Mouse (Mus musculus) bone marrow macrophage, adult 2 months (primary cell): ENCODE data around the gene Kif18b. TPM values are rescaled to one million over a fixed set of nuclear protein-coding genes. Genes with fewer than 3 reads are reported as not detected.
A peak's percentile ranks its signal among the peaks of the same experiment; 100 is the strongest.

Experiments used
- H3K27ac ChIP-seq: 2 replicates; pipeline ENCODE4 v1.5.1; 2012; ENCODE audit warnings: low read depth, low read length; ENCODE audit not compliant: insufficient read depth
- H3K4me1 ChIP-seq: 2 replicates; pipeline ENCODE4 v1.6.1; 2012; ENCODE audit warnings: low read length; ENCODE audit not compliant: control insufficient read depth, insufficient read depth
- H3K4me3 ChIP-seq: 2 replicates; pipeline ENCODE4 v1.5.1; 2012; ENCODE audit warnings: mild to moderate bottlenecking, low read length, moderate library complexity; ENCODE audit not compliant: insufficient read depth
- CTCF ChIP-seq: IDR thresholded peaks from 2 replicates; pipeline ENCODE4 v1.5.1; 2012; ENCODE audit warnings: low read depth, mild to moderate bottlenecking, low read length, moderate library complexity
- POLR2A ChIP-seq: IDR thresholded peaks from 2 replicates; pipeline ENCODE4 v1.6.1; 2012; ENCODE audit warnings: mild to moderate bottlenecking, low read depth, low read length, borderline replicate concordance
- polyA plus RNA-seq: library from polyadenylated mRNA; stranded (reverse); fragments of >200 nt; gene quantifications from 2 replicates; pipeline ENCODE4 v1.2.4, GENCODE M21; 2012; ENCODE audit not compliant: missing spikeins, insufficient read depth, insufficient read length

Gene Kif18b
- polyA plus RNA-seq, 1 experiment: 11.9 TPM

DNA sequence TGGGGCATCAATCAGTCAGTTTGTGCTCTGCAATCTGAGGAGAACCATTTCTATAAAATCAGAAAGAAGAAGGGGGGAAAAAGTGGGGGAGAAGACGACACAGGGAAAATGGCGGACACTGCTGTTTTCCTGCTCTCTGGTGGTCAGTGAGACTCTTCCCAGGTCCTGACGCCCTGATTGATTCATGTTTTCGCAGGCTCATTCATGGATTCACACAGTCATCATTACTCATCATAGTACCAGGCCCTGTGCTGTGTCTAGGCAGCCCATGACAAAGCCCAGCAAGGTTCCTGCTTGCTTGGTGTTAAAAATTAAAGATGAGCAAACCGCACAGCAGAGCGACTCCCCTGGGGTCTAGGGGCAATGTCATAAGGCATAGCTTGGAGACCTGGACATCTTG lies 33.5 kb upstream of the Kif18b start:
- Histone ChIP-seq H3K4me3 (no peak overlapping the region), H3K27ac (no peak overlapping the region), H3K4me1 (no peaks in the 10 kb centered on the region)
- TF ChIP-seq CTCF (no peak), POLR2A (no peak)

DNA sequence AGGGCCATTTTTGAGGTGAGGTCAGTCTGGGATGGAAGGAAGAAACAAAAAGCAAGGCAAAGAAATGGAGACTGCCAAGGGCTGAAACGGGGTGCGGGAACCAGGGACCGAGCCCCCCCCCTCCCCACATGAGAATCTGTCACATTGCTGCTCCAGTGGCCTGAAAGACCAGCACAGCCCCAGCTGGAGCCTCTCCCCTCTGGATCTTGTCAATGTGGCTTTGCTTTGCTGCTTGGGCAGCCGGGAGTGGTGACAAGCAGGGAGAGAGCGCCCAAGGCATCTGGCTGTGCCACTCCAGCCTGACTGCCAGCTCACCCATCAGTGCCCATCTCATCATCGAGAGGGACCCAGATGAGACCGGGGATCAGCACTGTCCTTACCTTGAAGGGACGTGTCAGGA lies 32.8 kb upstream of the Kif18b start:
- H3K4me1 ChIP-seq: no peaks in the 10 kb centered on the region
- H3K4me3 ChIP-seq: no peak overlapping the region
- no peak overlapping the region for H3K27ac ChIP-seq
- TF ChIP-seq CTCF: no peak

- H3K4me3 ChIP-seq: no peak overlapping the region
- H3K4me1 ChIP-seq: no peaks in the 10 kb centered on the region
- TF ChIP-seq POLR2A (no peak), CTCF (no peak)
- H3K27ac ChIP-seq: no peak overlapping the region
Measured at GRCm38 (mm10) chr11:102956962-102957614, 32.2 kb upstream of the Kif18b start.

GRCm38 (mm10) chr11:102952922-102953321 lies 28.0 kb upstream of the Kif18b start:
- no peak overlapping the region for H3K27ac ChIP-seq
- no peak overlapping the region for H3K4me3 ChIP-seq
- no peaks in the 10 kb centered on the region for H3K4me1 ChIP-seq
- no peak for TF ChIP-seq CTCF
- no peak for TF ChIP-seq POLR2A

DNA sequence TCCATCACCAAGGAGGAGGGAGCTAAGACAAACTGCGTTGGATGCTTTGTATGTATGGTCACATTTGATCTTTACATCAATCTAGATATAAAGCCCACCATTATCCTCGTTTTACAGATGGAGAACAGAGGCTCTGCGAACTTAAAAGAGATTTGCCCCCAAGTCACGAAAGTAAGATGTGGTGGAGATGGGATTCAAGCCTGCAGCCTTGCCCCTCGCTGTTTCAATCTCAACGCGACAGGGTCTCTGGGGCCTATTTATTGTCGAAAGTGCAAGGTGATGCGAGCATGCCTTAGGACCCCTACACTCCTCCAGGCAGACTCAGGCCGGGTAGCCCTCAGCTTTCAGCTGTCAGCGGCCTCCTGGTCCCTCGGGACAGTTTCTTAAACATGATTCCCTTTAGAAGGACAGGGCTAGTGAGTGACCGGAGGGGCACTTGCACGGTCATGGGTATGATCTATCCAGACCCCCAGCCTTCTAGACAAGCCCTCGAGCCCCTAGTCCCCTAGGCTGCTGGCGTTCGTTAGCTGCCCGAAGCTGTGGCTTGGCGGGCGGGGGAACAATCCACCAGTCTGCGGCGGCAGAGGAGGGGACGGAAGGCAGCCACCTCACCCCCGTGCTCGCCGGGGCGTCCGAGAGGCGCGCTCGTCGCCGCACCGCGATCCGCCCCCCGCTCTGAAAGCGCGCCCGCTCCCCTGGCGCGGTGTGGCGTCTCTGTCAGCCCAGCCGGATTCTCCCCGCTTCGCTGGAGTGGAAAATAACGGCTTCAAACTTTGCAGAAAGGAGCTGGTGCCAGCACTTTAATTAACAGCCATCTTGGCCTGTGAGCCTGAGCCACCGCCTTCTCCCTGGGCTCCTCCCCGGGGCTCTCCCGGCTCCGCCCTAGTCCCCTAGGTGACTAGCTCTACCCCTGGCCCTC lies 23.4 kb upstream of the Kif18b start:
- peak overlapping the region; percentile 53 for H3K4me3 ChIP-seq
- no peak for TF ChIP-seq CTCF
- no peak for TF ChIP-seq POLR2A
- no peak overlapping the region for H3K27ac ChIP-seq
- H3K4me1 ChIP-seq: no peaks in the 10 kb centered on the region

- TF ChIP-seq POLR2A (no peak), CTCF (no peak)
- Histone ChIP-seq H3K27ac (no peak overlapping the region), H3K4me1 (no peaks in the 10 kb centered on the region), H3K4me3 (peak overlapping the region; percentile 45)
Measured at GRCm38 (mm10) chr11:102946992-102947343, 22.0 kb upstream of the Kif18b start.

DNA sequence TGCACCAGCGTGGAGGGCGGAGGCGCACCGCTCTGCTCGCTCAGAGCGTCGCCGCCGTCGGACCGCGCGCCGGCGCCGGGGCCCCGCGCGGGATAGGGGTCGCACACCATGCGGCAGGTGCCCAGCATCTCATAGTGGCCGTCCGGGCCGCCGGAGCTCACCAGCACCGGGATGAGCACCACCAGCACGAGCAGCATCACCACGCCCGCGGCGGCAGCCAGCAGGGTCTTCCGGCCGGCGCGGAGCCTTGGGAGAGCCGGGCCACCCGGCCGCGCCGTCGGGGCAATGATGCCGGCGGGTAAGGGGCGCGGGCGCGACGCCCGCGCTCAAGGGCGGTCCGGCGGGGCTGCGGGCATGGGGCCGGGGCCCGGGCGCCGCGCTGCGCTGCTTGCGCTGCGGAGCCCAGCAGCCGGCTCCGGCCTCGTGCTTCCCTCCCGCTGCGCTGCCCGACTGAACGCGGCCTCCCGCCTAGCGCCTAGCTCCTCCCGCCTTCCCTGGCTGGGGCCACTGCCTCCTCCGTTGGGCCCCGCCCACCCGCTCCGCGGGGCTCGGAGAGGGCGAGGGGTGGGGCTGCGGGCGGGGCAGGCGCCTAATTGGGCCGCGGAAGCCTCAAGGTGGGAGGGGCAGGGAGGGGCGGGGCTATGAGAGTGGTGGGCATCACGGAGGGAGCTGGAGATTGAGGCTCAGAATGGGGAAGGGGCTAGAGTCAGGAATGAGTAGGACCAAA lies 21.5 kb upstream of the Kif18b start, which contains the start of gene C1ql1:
Gene C1ql1 (minus strand): TSS at position 424 of the 727 bp plus-strand sequence.
- peak within 1 kb of the TSS; percentile 45 for H3K4me3 ChIP-seq
- TF ChIP-seq POLR2A (no peak), CTCF (no peak)
- no peaks in the 10 kb centered on the region for H3K4me1 ChIP-seq
- no peak within 1 kb of the TSS for H3K27ac ChIP-seq

GRCm38 (mm10) chr11:102945306-102946264 lies 20.7 kb upstream of the Kif18b start:
- H3K4me3 ChIP-seq: no peak overlapping the region
- no peaks in the 10 kb centered on the region for H3K4me1 ChIP-seq
- TF ChIP-seq POLR2A: no peak
- TF ChIP-seq CTCF: no peak
- no peak overlapping the region for H3K27ac ChIP-seq

DNA sequence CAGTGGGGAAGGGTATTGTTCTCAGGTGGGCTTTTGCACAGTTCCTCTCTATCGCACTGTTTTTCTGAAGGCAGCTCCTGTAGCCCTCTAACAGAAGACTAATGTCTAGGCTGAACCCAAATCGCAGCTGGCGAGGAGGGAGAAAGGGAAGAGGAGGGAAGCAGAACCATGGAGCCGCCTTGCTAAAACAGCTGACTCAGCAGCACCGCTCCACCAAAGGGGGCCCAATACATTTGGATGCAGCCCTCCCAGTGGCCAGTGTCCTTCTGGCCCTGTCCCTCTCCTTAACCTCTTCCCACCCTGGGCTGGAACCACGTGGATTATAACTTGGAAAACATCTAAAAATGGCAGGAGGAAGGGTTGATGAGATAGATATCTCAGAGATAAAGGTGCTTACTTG lies 16.3 kb upstream of the Kif18b start:
- Histone ChIP-seq H3K27ac (no peak overlapping the region), H3K4me1 (no peaks in the 10 kb centered on the region), H3K4me3 (no peak overlapping the region)
- TF ChIP-seq CTCF: no peak
- no peak for TF ChIP-seq POLR2A
